Mouse (Mus musculus) cerebellum, adult 9-10 months (tissue): ENCODE results near the gene Fkbp4.

Source experiments
- DNase-seq: peaks from one replicate; pipeline ENCODE4 v3.0.0; 2022

Fkbp4 gene

GRCm38 (mm10) chr6:128438317-128438870 is at the start of gene Fkbp4:
Fkbp4 (minus strand) TSS chr6:128438677.
- peak; percentile 91 for DNase-seq

GRCm38 (mm10) chr6:128487736-128488135 is 49.3 kb upstream of the Fkbp4 start:
- DNase-seq: no peak

- DNase-seq: peak; percentile 98
These were observed 41.3 kb upstream of the Fkbp4 start for GRCm38 (mm10) chr6:128479463-128480454.

- DNase-seq: no peak
These were observed 39.0 kb upstream of the Fkbp4 start for GRCm38 (mm10) chr6:128477495-128477894.

GRCm38 (mm10) chr6:128474112-128474511 is 35.6 kb upstream of the Fkbp4 start:
- no peak for DNase-seq

DNA sequence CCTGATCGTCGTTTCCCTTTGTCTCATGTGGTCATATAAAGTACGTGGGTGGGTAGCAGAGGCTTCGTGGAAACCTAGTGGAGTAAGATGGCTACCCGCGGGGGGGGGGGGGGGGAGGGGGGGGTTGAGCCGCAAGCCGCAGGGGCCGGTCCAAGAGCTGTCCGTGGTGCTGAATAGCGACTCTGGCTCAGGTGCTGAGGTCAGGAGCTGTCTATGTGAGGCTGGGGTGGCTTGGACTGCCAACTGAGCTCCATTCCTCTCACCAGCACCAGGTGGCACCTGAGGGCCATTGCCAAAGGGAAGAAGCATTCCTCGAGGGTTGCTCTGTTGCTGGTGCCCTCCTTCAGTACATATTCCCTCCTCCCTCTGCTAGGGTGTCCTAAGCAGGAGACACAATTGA is 31.0 kb upstream of the Fkbp4 start:
- DNase-seq: no peak

GRCm38 (mm10) chr6:128467298-128467697 is 28.8 kb upstream of the Fkbp4 start:
- no peak for DNase-seq

GRCm38 (mm10) chr6:128466563-128466962 is 28.1 kb upstream of the Fkbp4 start:
- DNase-seq: no peak

- no peak for DNase-seq
These were observed 27.6 kb upstream of the Fkbp4 start for GRCm38 (mm10) chr6:128466043-128466442.

- no peak for DNase-seq
These were observed 26.5 kb upstream of the Fkbp4 start for GRCm38 (mm10) chr6:128464996-128465395.

DNA sequence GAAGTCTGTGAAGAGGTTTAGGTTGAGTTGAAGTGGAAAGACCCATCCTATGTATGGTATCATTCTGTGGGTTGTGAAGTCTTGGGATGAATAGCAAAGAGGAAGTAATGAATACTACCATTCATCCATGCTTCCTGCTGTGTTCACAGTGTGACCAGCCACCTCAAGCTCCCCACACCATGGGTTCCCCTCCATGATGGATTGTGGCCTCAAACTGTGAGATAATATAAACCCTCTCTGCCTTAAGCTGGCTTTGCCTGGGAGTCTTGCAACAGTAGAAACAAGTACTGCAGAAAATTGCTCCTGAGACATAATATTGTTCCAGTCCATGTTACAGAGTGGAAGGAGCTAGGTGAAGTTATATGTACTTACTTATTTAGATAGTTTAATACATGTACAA is 23.1 kb upstream of the Fkbp4 start:
- no peak for DNase-seq

- no peak for DNase-seq
These were observed 22.4 kb upstream of the Fkbp4 start for GRCm38 (mm10) chr6:128460729-128461503.

- DNase-seq: no peak
These were observed 21.8 kb upstream of the Fkbp4 start for GRCm38 (mm10) chr6:128460321-128460720.

- no peak for DNase-seq
These were observed 18.7 kb upstream of the Fkbp4 start for GRCm38 (mm10) chr6:128457186-128457585.

GRCm38 (mm10) chr6:128455835-128456605 is 17.5 kb upstream of the Fkbp4 start:
- DNase-seq: no peak

DNA sequence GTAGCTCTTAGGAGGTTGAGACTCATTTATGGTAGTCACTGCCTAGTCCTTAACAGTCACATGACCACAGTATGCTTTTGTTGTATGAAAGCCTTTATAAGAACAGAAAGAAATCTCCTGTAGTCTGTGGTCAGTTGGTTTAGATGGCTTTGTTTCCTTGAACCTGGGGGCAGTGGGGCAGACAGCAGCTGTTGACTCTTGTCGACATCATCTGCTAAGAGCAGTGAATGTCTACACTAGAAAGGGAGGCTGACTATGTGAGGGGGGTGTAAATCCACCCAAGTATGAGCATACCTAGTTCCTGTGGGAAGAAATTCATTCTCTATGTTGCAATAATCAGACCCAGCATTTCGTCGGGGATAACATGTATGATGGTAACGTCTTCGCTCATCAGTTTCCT is 8.6 kb upstream of the Fkbp4 start:
- DNase-seq: no peak

DNA sequence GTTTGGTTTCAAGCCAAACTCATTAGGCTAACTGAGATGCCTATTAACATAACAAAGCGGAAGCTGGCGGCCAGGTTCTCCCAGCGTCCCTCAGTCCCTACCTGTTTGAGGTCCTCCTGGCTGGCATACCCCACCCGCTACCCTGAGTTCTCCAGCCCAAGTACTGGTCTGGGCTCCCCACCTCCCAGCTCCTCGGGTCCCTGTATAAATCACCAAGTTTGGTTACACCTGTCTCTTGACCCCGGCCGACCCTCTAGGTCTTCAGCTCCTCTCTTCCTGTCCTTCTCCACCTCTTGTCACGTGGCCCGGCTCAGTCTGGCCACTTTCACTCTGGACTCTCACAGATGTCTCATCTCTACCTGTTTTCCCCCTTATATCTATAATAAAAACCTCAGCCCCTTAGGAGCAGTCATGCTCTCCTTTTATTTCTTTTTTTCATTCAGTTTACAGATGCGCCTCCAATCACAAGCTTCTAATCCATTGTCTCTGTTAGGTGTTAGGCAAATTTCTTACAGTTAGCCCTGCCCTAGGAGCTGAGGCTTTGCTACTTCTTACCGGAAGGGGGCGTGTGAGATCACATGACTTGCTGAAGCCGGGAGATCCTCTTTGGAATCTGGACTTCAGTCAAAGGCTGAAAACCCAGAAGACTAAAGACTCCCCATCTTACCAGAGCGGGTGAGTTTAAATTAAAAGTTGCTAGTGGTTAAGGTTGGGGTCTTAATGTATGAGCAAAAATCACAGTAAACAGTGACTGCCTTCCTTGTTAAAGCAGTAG is 7.5 kb upstream of the Fkbp4 start:
- peak; percentile 75 for DNase-seq

DNA sequence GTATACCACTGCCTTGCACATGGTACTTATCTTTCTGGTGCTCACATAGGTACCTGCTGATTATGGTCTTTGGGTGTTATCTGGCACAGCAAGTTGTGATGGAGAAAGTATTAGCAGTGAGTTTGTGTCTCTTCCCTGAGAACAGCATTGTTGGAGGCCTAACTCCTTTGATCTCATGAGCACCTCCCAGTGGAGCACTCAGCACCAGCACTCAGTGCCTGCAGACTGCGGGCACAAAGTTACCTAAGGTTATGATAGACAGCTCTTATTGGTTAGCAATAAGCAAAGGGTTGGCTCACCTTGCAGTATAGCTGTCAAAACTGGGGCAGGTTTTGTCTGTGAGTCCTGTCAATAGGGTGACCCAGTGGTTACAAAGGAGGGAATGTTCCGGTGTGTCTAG is 1.8 kb upstream of the Fkbp4 start:
- DNase-seq: peak; percentile 42

GRCm38 (mm10) chr6:128438871-128439341 is 429 bp upstream of the Fkbp4 start:
- DNase-seq: peak; percentile 70

GRCm38 (mm10) chr6:128437731-128438316 is 653 bp downstream of the Fkbp4 start:
- peak; percentile 78 for DNase-seq

- DNase-seq: no peak
These were observed 1.2 kb downstream of the Fkbp4 start for GRCm38 (mm10) chr6:128437288-128437687.
